Mouse (Mus musculus) cortical plate, adult 2 months (tissue): ENCODE data around the gene Atp6v1b1. TPM values are rescaled to one million over a fixed set of nuclear protein-coding genes. Genes with fewer than 3 reads are reported as not detected.
A peak's percentile ranks its signal among the peaks of the same experiment; 100 is the strongest.

Source experiments
- H3K27ac ChIP-seq: fragments of 200-500 bp; 2 replicates; pipeline ENCODE4 v1.5.1; 2012; ENCODE audit warnings: low read length, control low read depth, inconsistent platforms; ENCODE audit not compliant: insufficient read depth
- H3K4me1 ChIP-seq: fragments of 200-500 bp; 2 replicates; pipeline ENCODE4 v1.6.1; 2011; ENCODE audit warnings: low read length; ENCODE audit not compliant: control insufficient read depth, insufficient read depth
- H3K4me3 ChIP-seq: fragments of 200-500 bp; 2 replicates; pipeline ENCODE4 v1.5.1; 2011; ENCODE audit warnings: mild to moderate bottlenecking, low read length, control low read depth; ENCODE audit not compliant: insufficient read depth
- CTCF ChIP-seq: fragments of 200-500 bp; IDR thresholded peaks from 2 replicates; pipeline ENCODE4 v1.5.1; 2011; ENCODE audit warnings: mild to moderate bottlenecking, control low read depth, low read length; ENCODE audit not compliant: insufficient read depth; ENCODE audit errors: extremely low read depth
- POLR2A ChIP-seq: fragments of 200-500 bp; IDR thresholded peaks from 2 replicates; pipeline ENCODE4 v1.6.1; 2011; ENCODE audit warnings: mild to moderate bottlenecking, low read length, control low read depth; ENCODE audit not compliant: insufficient read depth; ENCODE audit errors: extremely low read depth
- polyA plus RNA-seq: library from polyadenylated mRNA; depleted of rRNA; stranded (reverse); fragments of >200 nt; gene quantifications from 2 replicates; pipeline ENCODE4 v1.2.3, GENCODE M21; 2012

Atp6v1b1 gene
- polyA plus RNA-seq, 1 experiment: not detected

GRCm38 (mm10) chr6:83744126-83744525, 1.3 kb downstream of the Atp6v1b1 start:
- TF ChIP-seq POLR2A: no peak
- TF ChIP-seq CTCF: no peak
- no peak overlapping the region for H3K27ac ChIP-seq

DNA sequence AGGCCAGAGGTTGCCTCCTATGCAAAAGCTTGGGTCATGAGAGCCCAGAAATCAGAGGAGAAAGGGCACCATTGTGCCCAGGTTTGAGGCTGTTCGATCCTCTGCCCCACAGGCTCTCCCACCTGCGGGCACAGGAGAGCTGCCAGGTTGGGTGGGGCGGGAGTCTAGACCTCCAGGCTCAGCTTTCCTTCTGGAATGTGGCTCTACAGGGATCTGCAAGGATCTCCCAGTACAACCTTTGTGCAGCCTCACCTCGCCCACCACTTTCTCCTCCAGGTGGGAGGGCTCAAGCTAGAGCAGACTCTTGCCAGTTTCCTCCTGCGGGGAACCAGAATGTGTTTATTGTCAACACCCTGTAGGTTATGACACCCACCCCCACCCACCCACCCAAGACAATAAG, 1.8 kb downstream of the Atp6v1b1 start:
- TF ChIP-seq POLR2A (no peak), CTCF (no peak)
- Histone ChIP-seq H3K27ac (no peak overlapping the region), H3K4me3 (no peak overlapping the region), H3K4me1 (no peaks in the 10 kb centered on the region)

More at GRCm38 (mm10) chr6:83744126-83744525, 1.3 kb downstream of the Atp6v1b1 start:
- Histone ChIP-seq H3K4me3 (no peak overlapping the region), H3K4me1 (no peaks in the 10 kb centered on the region)

- Histone ChIP-seq H3K4me3 (no peak overlapping the region), H3K4me1 (no peaks in the 10 kb centered on the region), H3K27ac (no peak overlapping the region)
- TF ChIP-seq POLR2A (no peak), CTCF (no peak)
Observed at GRCm38 (mm10) chr6:83745466-83745865, 2.7 kb downstream of the Atp6v1b1 start.

DNA sequence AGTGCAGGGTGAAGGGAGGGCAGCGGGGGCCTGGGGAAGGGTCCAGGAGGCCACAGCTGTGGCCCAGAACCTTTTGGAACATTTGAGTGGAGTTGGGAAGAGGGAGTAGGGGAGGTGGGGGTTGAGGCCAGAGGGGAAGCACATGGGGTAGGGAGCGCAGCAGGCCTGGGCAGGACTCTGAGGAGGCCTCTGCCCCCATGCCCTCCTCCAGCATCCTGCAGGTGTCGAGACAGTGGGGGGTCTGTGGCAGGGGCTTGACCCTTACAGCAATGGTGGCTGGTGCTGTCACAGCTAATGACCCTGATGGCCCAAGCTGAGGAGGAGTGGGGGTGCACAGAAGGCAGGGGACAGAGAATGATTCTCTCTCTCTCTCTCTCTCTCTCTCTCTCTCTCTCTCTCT, 6.5 kb downstream of the Atp6v1b1 start:
- TF ChIP-seq CTCF: no peak
- no peak for TF ChIP-seq POLR2A
- Histone ChIP-seq H3K27ac (no peak overlapping the region), H3K4me3 (no peak overlapping the region), H3K4me1 (no peaks in the 10 kb centered on the region)

DNA sequence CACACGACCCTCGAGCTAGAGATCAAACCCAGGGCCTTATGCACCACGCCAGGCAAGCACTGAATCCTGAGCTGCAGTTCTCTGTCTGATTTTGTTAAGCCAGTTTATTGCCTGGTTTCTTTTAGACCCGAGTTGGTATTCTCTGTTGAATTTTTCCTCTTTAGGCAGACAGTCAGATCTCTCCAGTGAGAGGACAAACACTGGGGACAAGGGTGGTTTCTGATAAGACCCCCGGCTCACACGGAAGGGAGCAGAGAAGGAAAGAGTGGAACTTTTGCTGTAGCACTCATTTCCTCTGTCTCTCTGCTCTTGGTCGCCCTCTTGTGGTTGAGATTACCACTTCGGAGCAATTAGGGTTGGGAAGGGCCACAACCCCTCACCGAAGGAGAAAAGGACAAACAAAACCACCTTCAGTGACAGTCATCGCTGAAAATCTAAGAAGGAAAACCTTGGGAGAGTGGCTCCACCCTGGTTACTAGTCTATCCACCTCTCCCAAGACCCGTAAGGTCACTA, 7.4 kb downstream of the Atp6v1b1 start:
- Histone ChIP-seq H3K4me3 (no peak overlapping the region), H3K27ac (no peak overlapping the region), H3K4me1 (no peaks in the 10 kb centered on the region)
- peak; percentile 78 for TF ChIP-seq CTCF
- TF ChIP-seq POLR2A: no peak

GRCm38 (mm10) chr6:83756051-83756450, 13.3 kb downstream of the Atp6v1b1 start:
- no peak for TF ChIP-seq POLR2A
- no peak for TF ChIP-seq CTCF
- Histone ChIP-seq H3K4me3 (no peak overlapping the region), H3K27ac (no peak overlapping the region), H3K4me1 (no peaks in the 10 kb centered on the region)

- Histone ChIP-seq H3K27ac (no peak within 1 kb of the TSS), H3K4me3 (no peak within 1 kb of the TSS)
Observed at GRCm38 (mm10) chr6:83762344-83762743, 19.6 kb downstream of the Atp6v1b1 start, which contains the start of gene Ankrd53. TSS of gene Ankrd53 (plus strand) at chr6:83762644.

DNA sequence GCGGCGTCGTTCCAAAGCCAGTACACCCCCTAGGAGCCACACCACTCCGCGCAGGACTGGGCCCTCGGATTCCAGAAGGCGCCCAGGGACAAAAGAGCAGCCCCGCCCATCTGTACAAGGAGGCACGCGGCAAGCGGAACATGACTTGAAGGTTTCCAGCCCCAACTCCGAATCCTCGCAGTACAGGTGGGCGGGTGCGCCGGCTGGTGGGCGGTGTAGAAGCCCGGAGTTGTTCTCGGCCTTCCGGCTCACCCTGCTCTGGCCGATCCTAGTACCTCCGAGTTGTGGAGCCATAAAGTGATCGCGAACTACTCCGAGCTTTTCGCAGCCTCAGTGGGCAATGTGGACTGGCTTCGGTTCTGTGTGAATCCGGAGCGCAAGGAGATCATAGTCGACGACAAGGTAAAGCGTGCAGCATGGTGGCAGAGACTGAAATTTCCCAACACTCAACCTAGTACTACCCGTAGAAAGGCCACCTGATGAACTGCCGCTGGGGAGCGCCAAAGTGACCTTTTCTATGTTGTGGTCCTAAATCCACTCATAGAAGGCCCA, 20.2 kb downstream of the Atp6v1b1 start:
- no peak for TF ChIP-seq POLR2A
- no peak for TF ChIP-seq CTCF
- Histone ChIP-seq H3K27ac (no peak overlapping the region), H3K4me3 (no peak overlapping the region), H3K4me1 (0 out of 2 replicates have a peak, but pooled peaks cover 1% of the 10 kb centered on the region)

More at GRCm38 (mm10) chr6:83762344-83762743, 19.6 kb downstream of the Atp6v1b1 start, which contains the start of gene Ankrd53:
- no peak for TF ChIP-seq POLR2A
- TF ChIP-seq CTCF: no peak
- H3K4me1 ChIP-seq: 0 out of 2 replicates have a peak, but pooled peaks cover 1% of the 10 kb centered on the region

- H3K4me1 ChIP-seq: 0 out of 2 replicates have a peak, but pooled peaks cover 1% of the 10 kb centered on the region
- H3K4me3 ChIP-seq: no peak overlapping the region
- no peak for TF ChIP-seq POLR2A
- no peak for TF ChIP-seq CTCF
- H3K27ac ChIP-seq: no peak overlapping the region
Observed at GRCm38 (mm10) chr6:83766982-83767381, 24.2 kb downstream of the Atp6v1b1 start.

DNA sequence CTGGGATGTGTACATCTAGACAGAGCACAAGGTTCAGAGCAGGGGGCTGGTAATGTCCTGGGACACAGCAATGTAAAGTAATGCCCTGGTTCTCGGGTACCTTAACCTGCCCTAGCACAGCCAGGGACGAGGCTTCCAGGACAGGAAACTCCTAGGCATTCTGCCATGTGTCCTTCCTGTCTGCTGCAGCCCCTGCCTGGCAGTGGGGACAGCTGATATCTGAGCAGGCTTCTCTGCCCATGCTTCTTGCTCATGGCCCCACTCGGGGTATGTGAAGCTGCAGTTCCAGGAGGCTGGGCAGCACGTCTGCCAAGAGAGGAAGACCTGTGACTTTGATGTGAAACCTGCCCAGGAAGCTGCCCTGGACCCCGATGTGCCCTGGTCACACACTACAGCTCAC, 25.7 kb downstream of the Atp6v1b1 start:
- H3K27ac ChIP-seq: no peak overlapping the region
- no peak overlapping the region for H3K4me3 ChIP-seq
- H3K4me1 ChIP-seq: 0 out of 2 replicates have a peak, but pooled peaks cover under 1% of the 10 kb centered on the region
- TF ChIP-seq CTCF: no peak
- TF ChIP-seq POLR2A: no peak
